Mouse (Mus musculus) spleen, adult 2 months (tissue): Measurements from ENCODE around the gene Pard6a.

Experiments used
- CTCF ChIP-seq: fragments of 200-500 bp; IDR thresholded peaks from 2 replicates; pipeline ENCODE4 v1.5.1; 2011; ENCODE audit warnings: mild to moderate bottlenecking, inconsistent platforms; ENCODE audit not compliant: insufficient read depth, insufficient read length, insufficient replicate concordance; ENCODE audit errors: extremely low read depth
- POLR2A ChIP-seq: fragments of 200-500 bp; IDR thresholded peaks from 2 replicates; pipeline ENCODE4 v1.6.1; 2011; ENCODE audit warnings: low read depth, low read length, inconsistent platforms

DNA sequence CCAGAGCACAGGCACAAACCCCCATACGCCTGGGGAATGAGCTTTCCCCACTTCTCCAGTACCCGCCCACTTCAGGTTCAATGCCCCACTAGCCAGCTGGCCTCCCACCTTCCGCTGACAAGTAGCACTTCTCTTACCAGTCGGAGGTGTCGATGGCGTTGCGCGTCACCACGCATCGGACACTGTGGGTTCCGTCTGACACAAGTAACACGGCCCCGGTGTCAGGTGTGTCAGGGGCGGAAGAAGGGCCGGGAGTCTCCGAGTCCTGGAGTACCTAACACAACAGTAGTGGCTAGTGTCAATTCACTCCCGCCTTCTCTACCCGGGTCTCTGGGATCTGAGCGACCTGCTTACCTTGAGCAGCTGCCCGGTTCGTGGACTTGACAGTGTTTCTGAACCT is 382 bp upstream of the Pard6a start:
- TF ChIP-seq POLR2A (no peak), CTCF (no peak)
